Mouse (Mus musculus) intestine, postnatal 0 days (tissue): ENCODE measurements at regions not wholly inside any gene's neighbourhood (a gene's known extent, or its start where the extent isn't known, plus 50 kb on each side); places are given as distances from the start of the nearest gene placed in this dataset.

Experiments
- ATAC-seq: fragments of 200-750 bp; cut with Nextera tagmentation; 2 replicates; pipeline ENCODE4 v1.8.0; 2017; ENCODE audit warnings: mild to moderate bottlenecking, moderate TSS enrichment, moderate library complexity
- H3K27ac ChIP-seq: fragments of 300-500 bp; sonication (generic); 2 replicates; pipeline ENCODE4 v1.5.1; 2014; ENCODE audit warnings: mild to moderate bottlenecking, low read depth, low read length, moderate library complexity
- H3K27me3 ChIP-seq: fragments of 300-500 bp; sonication (generic); replicated peaks from 2 replicates; pipeline ENCODE4 v1.6.1; 2014; ENCODE audit warnings: low read length, mixed read lengths; ENCODE audit not compliant: control insufficient read depth, insufficient read depth
- H3K36me3 ChIP-seq: fragments of 300-500 bp; sonication (generic); 2 replicates; pipeline ENCODE4 v1.6.1; 2014; ENCODE audit warnings: mild to moderate bottlenecking, moderate library complexity; ENCODE audit not compliant: control insufficient read depth, insufficient read depth
- H3K4me1 ChIP-seq: fragments of 300-500 bp; sonication (generic); replicated peaks from 2 replicates; pipeline ENCODE4 v1.6.1; 2014; ENCODE audit warnings: antibody characterized with exemption, low read length, mixed read lengths; ENCODE audit not compliant: control insufficient read depth, insufficient read depth
- H3K4me2 ChIP-seq: fragments of 300-500 bp; sonication (generic); replicated peaks from 2 replicates; pipeline ENCODE4 v1.6.1; 2014; ENCODE audit warnings: low read depth, mild to moderate bottlenecking, moderate library complexity
- H3K4me3 ChIP-seq: fragments of 300-500 bp; sonication (generic); 2 replicates; pipeline ENCODE4 v1.5.1; 2014; ENCODE audit warnings: low read depth, low read length
- H3K9ac ChIP-seq: fragments of 300-500 bp; sonication (generic); 2 replicates; pipeline ENCODE4 v1.6.1; 2014; ENCODE audit warnings: mild to moderate bottlenecking, low read depth, low read length
- H3K9me3 ChIP-seq: fragments of 300-500 bp; sonication (generic); 2 replicates; pipeline ENCODE4 v1.6.1; 2016; ENCODE audit warnings: mixed run types; ENCODE audit not compliant: control insufficient read depth
- CTCF ChIP-seq: sonication (generic); IDR thresholded peaks from 2 replicates; pipeline ENCODE4 v1.5.1; 2016; ENCODE audit warnings: low read depth, mild to moderate bottlenecking, control low read depth, antibody characterized with exemption, moderate library complexity
- WGBS: fragments of 180-500 bp; shearing (Covaris S2); extraction: QIAGEN DNeasy Blood & Tissue Kit; methylation state at CpG from one replicate; pipeline ENCODE4 v1.1.7; 2014; 5-methylcytosine and 5-hydroxymethylcytosine counted together

DNA sequence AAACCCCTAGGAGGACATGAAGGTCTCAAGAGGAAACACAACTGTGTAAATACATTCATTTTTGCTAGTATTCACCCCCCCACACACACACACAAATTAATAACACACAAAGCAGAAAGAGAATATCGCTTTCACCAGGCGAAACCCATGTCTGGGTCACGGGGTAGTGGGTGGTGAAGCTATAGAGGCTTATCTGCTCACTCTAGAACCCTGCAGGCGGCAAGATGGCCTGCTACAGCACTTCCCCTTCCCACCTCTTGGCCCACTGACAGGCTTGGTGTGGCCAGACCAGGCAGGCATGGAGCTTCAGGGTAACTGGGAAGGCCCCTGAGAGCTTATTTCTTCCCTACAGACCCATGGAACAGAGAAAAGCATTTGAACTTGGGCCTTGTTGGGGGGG lies 119.6 kb downstream of the 2410131K14Rik start:
- WGBS = 93% methylated on average over 4 of the region's 4 CpGs

DNA sequence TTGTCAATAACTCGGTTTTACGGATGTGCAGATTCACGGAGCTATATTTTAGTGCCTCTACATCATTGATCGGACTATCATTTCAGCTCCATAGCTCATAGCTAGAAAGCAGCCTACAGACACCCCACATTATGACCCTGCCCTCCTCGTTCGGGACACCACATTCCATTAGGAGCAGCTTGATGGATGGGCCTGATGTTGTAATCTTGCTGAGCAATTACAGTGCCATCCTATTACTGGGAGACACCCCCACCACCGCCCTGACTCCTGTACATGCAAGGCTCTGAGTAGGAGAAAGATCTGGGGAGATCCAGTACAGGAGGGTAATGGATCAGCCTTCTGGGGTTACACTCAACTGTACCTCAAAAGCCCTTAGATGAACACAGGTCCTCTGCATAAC lies 120.2 kb downstream of the 2410131K14Rik start:
- WGBS = 74% methylated on average over 7 of the region's 7 CpGs
- Histone ChIP-seq H3K9me3 (no peaks in the 10 kb centered on the region), H3K36me3 (no peaks in the 10 kb centered on the region), H3K27ac (no peak overlapping the region), H3K4me2 (no peak overlapping the region), H3K27me3 (0 out of 2 replicates have a peak, but pooled peaks cover 4% of the 10 kb centered on the region), H3K4me1 (no peaks in the 10 kb centered on the region), H3K9ac (no peak overlapping the region), H3K4me3 (no peak overlapping the region)
- no peak for ATAC-seq
- TF ChIP-seq CTCF = no peak

More for the DNA sequence above, 119.6 kb downstream of the 2410131K14Rik start:
- Histone ChIP-seq H3K9me3 (no peaks in the 10 kb centered on the region), H3K4me2 (no peak overlapping the region), H3K27ac (no peak overlapping the region), H3K9ac (no peak overlapping the region), H3K4me1 (no peaks in the 10 kb centered on the region), H3K36me3 (no peaks in the 10 kb centered on the region), H3K4me3 (no peak overlapping the region), H3K27me3 (0 out of 2 replicates have a peak, but pooled peaks cover 4% of the 10 kb centered on the region)
- no peak for TF ChIP-seq CTCF
- no peak for ATAC-seq

DNA sequence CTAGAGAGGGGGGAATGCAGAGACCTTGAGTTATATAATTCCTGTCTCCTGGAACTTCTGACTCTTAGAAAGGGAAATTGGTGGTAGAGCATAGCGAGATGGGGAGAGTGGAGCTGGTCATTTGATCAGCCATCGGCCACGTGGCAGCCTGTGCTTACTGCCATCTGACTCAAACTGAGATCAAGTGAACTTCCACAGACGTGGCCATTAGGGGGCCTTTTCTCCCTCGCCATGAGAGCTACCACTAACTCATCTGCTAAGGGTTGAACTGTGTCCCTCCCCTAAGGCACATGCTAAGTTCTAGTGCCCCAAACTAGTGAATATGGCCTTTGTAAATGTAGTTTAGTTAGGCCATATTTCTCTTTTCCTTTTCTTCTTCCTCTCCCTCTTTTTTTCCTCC lies 120.6 kb downstream of the 2410131K14Rik start:
- TF ChIP-seq CTCF = peak; percentile 43
- H3K9me3 ChIP-seq = no peaks in the 10 kb centered on the region
- no peaks in the 10 kb centered on the region for H3K4me1 ChIP-seq
- 35% methylated on average over 5 of the region's 5 CpGs for WGBS
- no peaks in the 10 kb centered on the region for H3K36me3 ChIP-seq
- no peak overlapping the region for H3K4me3 ChIP-seq
- 0 out of 2 replicates have a peak, but pooled peaks cover 4% of the 10 kb centered on the region for H3K27me3 ChIP-seq
- H3K4me2 ChIP-seq = no peak overlapping the region
- no peak overlapping the region for H3K27ac ChIP-seq
- H3K9ac ChIP-seq = no peak overlapping the region
- ATAC-seq = no peak

DNA sequence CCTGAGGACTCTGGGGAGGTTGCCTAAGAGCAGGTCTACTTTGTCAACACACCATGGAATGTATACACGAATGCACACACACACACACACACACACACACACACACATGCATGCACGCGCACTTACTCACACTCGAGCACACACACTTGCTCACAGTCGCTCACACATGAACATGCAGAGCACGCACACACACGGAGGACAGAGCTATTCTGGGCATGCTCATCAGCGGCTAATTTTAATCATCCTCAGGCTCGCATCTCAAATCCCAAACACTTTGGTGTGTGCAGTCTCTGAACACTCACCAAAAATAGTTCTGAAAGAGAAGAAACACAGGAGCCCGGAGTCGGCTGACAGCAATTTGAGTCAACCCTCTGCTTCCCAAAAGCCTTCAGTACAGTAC lies 122.0 kb downstream of the 2410131K14Rik start:
- 80% methylated on average over 11 of the region's 11 CpGs for WGBS
- Histone ChIP-seq H3K27me3 (no peaks in the 10 kb centered on the region), H3K4me1 (no peaks in the 10 kb centered on the region), H3K4me2 (no peak overlapping the region), H3K9ac (no peak overlapping the region), H3K9me3 (no peaks in the 10 kb centered on the region), H3K27ac (no peak overlapping the region), H3K36me3 (no peaks in the 10 kb centered on the region), H3K4me3 (no peak overlapping the region)
- no peak for ATAC-seq
- TF ChIP-seq CTCF = no peak

DNA sequence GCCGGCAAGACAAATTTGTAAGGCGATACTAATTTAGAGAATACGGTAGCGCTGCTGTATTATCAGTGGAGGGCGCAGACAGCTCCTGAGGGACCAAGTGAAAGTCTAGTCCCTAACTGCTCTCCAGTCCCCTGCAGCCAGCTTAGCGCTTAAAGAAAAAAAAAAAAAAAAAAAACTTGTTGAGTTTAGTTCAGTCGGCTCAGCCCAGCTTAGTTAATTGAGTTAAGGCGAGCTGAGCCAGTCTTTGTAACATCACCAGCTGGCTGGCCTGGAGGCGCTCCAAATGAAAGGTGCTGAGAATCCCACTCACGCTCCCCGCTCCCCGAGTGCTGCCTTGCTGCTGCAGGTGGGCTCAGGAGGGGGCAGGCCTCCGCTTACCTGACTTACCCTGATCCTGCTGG lies 128.6 kb downstream of the 2410131K14Rik start:
- H3K27me3 ChIP-seq = peaks cover 3% of the 10 kb centered on the region; the same call in 1 of the 2 replicates
- 25% methylated on average over 13 of the region's 13 CpGs for WGBS
- H3K4me3 ChIP-seq = no peak overlapping the region
- H3K9me3 ChIP-seq = no peaks in the 10 kb centered on the region
- 0 out of 2 replicates have a peak overlapping the region, but pooled peaks have one; percentile 27 for H3K4me2 ChIP-seq
- no peak overlapping the region for H3K9ac ChIP-seq
- no peak for ATAC-seq
- H3K36me3 ChIP-seq = no peaks in the 10 kb centered on the region
- H3K27ac ChIP-seq = no peak overlapping the region
- H3K4me1 ChIP-seq = 0 out of 2 replicates have a peak, but pooled peaks cover 5% of the 10 kb centered on the region
- no peak for TF ChIP-seq CTCF

DNA sequence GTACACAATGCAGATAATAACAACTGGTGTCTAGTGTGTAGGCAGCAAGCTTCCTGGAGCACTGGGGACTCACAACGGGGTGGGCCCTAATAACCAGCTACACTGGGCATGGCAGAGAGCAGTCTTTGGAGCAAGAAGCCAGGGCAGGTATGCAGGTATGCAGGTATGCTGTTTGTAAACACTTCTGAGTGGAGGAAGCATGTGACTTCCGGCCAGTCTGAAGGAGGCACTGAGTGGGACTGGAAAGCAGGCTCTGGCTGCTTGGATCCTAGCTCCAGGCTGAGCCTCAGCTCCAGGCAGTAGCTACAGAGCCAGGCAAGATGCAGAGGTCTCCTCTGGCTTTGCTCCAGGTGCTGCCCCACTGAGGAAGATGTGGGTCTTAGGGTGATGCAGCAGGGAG lies 129.9 kb downstream of the 2410131K14Rik start:
- Histone ChIP-seq H3K4me3 (no peak overlapping the region), H3K9ac (no peak overlapping the region), H3K27me3 (peaks cover 8% of the 10 kb centered on the region), H3K27ac (no peak overlapping the region), H3K9me3 (no peaks in the 10 kb centered on the region), H3K4me1 (0 out of 2 replicates have a peak, but pooled peaks cover 5% of the 10 kb centered on the region), H3K36me3 (no peaks in the 10 kb centered on the region), H3K4me2 (no peak overlapping the region)
- ATAC-seq = no peak
- 43% methylated on average over 2 of the region's 2 CpGs for WGBS
- TF ChIP-seq CTCF = no peak

DNA sequence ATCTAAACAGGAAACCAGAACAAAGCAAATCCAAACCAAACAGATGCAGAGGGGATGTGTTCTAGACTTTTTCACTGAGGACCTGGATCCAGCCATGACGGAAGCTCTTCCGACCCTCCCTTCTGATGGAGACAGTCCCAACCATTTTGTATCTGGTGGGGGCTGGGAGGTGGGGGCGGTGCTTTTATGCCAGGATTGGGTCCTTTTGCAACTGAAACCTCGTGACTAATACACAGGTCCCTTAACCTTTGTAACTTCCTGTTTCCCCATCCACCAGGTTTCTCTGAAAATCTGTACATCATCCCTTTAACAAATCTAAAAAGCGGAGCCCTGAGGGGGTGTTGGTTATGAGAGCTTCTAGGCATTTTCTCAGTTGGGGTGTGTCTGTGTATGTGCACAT lies 130.9 kb downstream of the 2410131K14Rik start:
- no peak for TF ChIP-seq CTCF
- no peak overlapping the region for H3K4me3 ChIP-seq
- H3K27me3 ChIP-seq = peaks cover 8% of the 10 kb centered on the region
- no peak overlapping the region for H3K27ac ChIP-seq
- H3K9me3 ChIP-seq = no peaks in the 10 kb centered on the region
- H3K4me2 ChIP-seq = no peak overlapping the region
- no peak for ATAC-seq
- 64% methylated on average over 5 of the region's 5 CpGs for WGBS
- H3K4me1 ChIP-seq = 0 out of 2 replicates have a peak, but pooled peaks cover 5% of the 10 kb centered on the region
- no peaks in the 10 kb centered on the region for H3K36me3 ChIP-seq
- no peak overlapping the region for H3K9ac ChIP-seq
